Mouse (Mus musculus): ENCODE measurements at regions not wholly inside any gene's neighbourhood (a gene's known extent, or its start where the extent isn't known, plus 50 kb on each side); places are given as distances from the start of the nearest gene placed in this dataset.
A peak's percentile ranks its signal among the peaks of the same experiment; 100 is the strongest.
"Not testable (repeated sequence)": the region's sequence is repeated elsewhere in the genome, so short reads cannot be mapped to it uniquely, and the experiment has no call there.

DNA sequence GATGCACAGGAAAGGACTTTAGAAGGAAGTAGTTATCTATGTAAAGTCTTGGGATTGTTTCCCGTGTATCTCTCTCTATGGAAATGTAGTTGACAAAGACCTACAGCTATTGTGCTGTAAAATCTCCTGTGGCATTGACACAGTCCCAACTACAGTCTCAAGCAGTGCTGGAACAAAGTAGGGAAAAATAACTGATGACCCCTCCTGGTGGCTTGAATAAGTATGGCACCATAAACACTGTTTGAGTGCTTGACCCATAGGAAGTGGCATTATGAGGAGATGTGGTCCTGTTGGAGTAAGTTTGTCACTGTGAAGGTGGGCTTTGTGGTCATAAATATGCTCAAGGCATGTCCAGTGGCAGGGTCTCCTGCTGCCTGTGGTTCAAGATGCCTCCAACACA is 928.4 kb upstream of the Mms22l start:
- no peak for DNase-seq (ENCODE audit: low spot score)

- no peak for DNase-seq (ENCODE audit: low spot score)
Measured at GRCm38 (mm10) chr4:23573013-23573412, 923.2 kb upstream of the Mms22l start.

DNA sequence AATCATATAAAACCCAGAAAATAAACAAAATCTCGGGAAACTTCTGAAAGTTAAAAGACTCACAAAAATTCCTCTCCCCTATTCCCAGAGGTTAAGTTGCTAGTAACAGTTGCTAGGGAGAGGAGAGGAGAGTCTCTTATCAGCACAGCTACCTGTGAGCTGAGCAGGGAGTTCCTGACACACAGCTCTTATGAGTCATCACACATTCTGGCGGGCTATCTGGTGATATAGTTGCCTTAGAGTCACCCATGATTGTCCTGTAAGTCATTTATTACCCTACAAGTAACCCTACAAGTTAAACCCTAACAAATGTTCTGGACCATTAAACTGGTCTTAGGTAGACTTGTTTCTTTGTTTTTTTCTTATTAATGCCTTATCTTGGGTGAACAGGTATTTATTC is 908.8 kb upstream of the Mms22l start:
- no peak for DNase-seq (ENCODE audit: low spot score)

- DNase-seq (ENCODE audit: low spot score) = no peak
Measured at GRCm38 (mm10) chr4:23590883-23591282, 905.4 kb upstream of the Mms22l start.

DNA sequence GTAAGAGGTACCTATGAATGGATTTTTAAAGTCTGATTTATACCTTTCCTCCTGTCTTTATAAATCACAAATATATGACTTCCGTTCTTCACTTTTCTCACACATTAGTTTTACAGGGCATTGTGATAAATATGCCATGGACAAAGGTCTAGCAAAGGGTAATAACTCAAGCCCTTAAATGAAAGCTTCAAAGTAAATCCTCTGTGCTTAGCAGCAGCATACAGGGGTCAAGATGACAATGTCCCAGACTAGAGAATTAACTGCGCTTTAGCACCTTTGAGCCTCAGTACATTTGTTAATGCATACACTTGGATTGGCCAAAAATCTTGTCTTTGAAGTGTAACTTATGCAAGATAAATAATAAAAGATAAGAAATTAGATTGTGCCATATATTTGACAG is 904.7 kb upstream of the Mms22l start:
- no peak for DNase-seq (ENCODE audit: low spot score)

DNA sequence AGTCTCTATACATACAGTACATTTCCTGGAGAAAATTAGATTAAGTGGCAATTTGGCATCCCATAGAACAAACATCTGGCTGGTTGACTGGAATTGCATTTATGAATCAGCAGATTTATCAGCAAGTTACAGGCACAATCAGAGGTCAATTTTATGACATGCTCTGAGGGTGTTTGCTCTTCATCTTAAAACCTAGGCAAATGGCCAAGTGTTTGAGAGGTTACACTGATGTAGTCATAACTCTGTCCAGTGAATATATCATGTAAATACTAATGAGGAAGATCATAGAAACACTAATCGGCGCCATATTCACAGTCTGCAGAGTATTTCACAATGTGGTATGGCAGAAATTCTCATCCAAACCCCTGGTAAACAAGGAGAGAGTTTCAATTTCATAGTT is 896.2 kb upstream of the Mms22l start:
- no peak for DNase-seq (ENCODE audit: low spot score)

GRCm38 (mm10) chr4:23601426-23602293 is 894.6 kb upstream of the Mms22l start:
- peak; percentile 2 for DNase-seq (ENCODE audit: low spot score)

GRCm38 (mm10) chr4:23602294-23602932 is 893.8 kb upstream of the Mms22l start:
- no peak for DNase-seq (ENCODE audit: low spot score)

GRCm38 (mm10) chr4:23607348-23607747 is 888.9 kb upstream of the Mms22l start:
- DNase-seq (ENCODE audit: low spot score) = no peak

DNA sequence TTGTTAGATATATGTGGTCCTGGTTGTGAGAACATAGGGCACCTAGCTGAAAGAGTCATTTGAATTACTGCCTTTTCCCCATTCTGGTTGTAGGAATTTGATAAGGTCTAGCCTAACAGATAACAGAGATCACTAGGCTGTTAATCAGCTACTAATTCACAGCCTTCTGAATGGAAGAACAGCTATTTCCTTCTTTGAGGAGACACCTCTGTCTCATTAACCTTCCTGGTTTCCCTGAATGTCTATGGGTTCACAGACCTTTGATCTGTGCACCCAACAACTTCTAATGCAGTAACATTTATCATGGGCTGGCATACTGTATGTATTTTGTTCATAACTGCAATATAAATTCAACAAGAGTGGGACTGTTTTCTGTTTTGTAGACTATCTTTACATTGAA is 875.0 kb upstream of the Mms22l start:
- DNase-seq (ENCODE audit: low spot score) = no peak

DNA sequence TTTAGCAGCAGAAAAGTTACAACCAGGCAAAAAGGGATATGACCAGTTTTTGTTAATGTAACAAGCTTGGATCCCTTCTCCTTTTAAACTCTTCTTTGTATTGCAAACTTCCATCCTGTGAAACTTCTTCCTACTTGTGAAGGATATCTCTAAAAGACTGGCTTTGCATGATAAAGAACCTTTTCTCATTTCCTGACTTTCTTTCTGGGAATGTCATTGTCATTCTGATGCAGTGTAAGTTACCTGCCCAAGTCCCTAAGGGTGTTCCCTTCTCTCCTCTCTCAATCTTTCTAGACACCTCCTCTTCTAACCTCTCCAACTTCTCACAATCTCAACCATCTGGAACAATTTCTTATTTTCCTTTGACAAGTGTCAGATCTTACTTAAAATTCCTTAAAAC is 874.0 kb upstream of the Mms22l start:
- no peak for DNase-seq (ENCODE audit: low spot score)

DNA sequence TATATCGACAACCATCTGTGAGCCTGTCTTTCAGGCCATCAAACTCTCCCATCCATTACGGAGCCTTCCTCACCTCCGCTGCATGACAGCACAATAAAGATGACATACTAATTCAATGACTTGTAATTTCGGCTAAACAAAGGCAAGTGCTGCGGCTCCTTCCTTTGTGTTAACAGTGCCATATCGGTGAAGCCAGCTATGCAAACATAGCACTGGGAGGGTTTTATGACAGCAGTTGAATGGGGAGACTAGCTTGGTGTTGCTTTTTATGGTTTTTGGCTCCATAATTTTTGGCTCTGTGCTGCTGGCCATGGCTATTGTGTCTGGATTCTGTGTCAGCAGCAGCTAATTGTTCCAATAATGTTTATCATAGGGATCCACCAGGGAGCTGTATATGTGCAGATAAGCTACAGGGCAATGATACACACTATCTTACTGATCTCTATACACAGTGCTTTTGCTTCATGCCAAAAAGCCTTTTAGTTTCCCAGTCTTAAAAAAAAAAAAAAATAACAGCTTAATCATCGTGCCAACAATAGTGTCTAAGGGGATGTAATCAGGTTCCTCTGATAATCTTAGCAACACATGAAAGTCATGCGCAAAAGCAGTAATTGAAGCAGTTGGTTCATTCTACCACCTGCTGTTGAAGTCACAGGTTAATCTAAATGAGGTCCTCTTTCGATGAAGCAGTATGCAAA is 859.9 kb upstream of the Mms22l start:
- no peak for DNase-seq (ENCODE audit: low spot score)

- DNase-seq (ENCODE audit: low spot score) = no peak
Measured at GRCm38 (mm10) chr4:23636929-23637235, 859.4 kb upstream of the Mms22l start.

DNA sequence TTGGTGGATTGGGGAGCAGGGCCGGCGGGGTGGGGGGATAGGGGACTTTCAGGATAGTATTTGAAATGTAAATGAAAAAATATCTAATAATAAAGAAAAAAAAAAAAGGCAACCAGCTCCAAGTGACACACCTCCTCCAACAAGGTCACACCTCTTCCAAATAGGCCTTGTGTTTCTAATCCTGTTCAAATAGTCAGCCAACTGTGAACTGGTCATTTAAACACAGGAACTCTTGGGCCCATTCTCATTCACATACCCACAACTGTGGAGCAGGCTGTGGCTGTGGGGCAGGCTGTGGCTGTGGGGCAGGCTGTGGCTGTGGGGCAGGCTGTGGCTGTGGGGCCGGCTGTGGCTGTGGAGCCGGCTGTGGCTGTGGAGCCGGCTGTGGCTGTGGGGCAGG is 839.6 kb upstream of the Mms22l start:
- DNase-seq (ENCODE audit: low spot score) = not testable (repeated sequence)

DNA sequence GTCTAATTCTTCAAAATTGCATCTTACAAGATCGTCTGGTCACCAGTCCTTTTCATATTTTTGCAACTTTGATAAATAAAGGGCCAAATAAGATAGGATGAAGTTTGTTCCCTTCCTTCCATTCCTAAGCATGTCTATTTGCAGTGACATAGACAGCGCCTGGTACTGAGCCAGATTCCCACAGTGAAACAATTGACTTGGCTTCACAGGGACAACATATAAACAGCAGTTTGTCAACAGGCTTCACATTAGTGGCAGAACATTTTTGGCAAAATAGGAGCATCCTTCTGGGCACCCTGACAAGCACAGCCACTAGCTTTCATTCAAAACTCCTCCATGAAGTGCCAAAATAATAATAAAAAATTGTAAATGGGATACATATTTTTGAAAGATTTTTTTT is 827.4 kb upstream of the Mms22l start:
- DNase-seq (ENCODE audit: low spot score) = no peak

DNA sequence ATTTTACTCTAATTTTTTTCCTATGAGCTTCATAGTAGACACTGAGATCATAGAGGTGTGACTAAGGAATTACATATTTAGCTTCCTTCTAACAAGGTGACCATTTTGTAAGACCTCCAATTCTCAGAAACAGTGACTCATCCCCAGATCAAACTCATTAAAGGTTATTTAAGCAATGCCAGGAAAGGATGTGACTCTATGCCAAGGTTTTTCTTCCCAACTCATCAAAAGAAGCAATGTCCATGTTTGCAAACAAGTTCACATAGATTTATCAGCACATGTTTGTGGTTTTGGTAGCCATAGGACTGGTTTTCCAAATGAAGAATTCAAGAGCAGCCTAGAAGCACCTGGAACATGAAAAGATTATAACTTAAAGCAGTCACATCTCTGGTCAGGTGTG is 792.6 kb upstream of the Mms22l start:
- no peak for DNase-seq (ENCODE audit: low spot score)

DNA sequence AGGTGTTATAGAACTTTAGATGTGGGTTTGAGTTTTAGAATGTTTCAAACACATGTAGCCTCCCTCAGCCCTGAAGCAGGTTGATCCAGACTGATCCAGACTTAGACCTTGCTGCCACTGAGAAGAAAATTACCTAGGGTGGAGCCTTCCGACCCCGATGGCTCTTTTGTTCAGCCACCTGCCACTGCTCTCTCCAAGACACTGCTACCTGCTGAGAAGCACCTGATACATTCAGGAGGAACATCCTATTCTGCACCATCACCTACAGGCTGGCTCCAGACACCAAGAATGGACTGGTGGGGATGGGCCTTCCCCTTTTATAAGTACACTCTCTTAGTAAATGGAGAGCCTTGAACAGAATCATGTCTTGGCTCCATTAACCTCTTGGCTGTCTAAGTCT is 785.5 kb upstream of the Mms22l start:
- DNase-seq (ENCODE audit: low spot score) = no peak

DNA sequence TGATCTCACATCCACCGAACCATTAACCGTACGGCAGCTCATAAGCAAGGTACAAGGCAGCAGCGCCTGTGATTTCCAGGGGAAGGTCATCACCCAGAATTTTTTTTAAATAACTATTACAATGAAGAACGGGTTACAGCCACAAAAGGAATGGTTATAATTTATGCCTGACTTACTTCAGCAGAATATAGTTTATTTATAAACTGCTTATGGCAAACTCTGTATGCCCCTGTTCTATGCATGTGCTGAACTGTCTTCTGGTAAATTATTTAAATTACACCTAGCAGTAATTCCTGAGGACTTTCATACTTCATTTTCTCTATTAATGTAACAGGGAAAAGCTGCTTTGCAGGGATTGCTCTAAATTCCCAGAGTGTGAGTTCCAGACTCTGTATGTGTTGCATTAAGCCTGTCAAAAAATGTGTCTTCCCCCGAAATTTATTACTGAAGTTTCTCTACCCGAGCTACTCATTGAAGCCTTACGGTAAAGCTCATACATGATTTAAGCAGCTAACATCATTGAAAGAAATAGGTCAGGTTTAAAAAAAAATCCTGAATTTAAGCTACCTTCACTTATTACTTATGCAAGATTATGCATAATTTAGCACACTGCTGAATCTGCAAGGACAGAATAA is 782.4 kb upstream of the Mms22l start:
- no peak for DNase-seq (ENCODE audit: low spot score)

- DNase-seq (ENCODE audit: low spot score) = no peak
Measured at GRCm38 (mm10) chr4:23727846-23728245, 768.4 kb upstream of the Mms22l start.

DNA sequence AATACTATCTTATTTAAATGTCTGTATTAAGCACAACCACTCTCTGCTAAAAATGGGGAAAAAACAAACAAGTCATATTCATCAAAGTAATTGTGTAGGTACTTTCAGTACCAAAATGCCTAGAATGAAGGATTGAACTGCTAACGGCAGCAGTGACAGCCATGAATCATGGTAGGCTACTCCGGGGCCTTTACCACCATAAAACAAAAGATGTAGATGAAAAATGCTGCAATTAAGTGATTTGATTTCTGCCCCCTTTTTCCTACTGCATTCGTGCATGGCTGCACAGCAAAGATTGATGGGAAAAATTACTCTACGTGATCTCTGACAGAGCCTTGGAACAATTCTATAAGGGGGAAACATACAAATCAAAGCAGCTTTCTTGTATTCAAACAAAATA is 763.8 kb upstream of the Mms22l start:
- no peak for DNase-seq (ENCODE audit: low spot score)

DNA sequence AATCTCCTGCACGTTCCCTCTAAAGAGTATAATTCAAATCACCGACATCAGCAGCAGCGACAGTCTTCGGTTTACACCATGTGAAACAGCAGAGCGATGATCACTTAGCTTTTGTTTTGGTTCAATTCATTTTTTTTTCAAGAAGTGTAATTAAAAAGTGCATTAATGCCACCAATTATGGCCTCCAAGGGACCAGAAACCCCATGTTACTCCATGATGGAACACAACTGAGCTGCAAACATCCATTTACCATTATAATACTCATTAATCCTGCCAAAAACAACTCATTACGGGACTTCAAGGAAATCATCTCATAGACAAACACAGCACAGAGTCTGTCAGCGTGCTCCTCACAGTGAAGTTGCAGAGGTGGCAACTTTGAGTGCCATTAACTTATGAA is 752.2 kb upstream of the Mms22l start:
- no peak for DNase-seq (ENCODE audit: low spot score)

DNA sequence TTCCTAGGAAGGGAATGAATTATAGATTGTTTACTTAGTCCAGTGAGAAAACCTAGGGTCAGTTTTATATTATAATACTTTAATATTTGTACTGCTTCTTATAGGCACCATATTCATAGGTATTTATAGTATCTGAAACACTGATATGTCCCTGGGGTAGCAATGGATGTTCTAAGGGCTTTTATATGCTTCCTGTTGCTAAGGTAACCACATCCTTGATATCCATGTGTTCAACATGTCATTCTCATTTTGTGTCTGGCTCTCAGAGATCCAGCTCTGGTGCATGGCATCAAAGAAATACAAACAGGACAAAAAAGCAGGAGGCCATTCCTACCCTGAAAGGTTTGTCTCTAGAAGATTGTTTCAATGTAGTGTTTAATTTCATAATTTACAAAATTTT is 738.2 kb upstream of the Mms22l start:
- DNase-seq (ENCODE audit: low spot score) = no peak

Data from urinary bladder, postnatal 14 days (tissue).